9 mouse cellular contexts compared by ENCODE assay signal in the genomic region with DNA sequence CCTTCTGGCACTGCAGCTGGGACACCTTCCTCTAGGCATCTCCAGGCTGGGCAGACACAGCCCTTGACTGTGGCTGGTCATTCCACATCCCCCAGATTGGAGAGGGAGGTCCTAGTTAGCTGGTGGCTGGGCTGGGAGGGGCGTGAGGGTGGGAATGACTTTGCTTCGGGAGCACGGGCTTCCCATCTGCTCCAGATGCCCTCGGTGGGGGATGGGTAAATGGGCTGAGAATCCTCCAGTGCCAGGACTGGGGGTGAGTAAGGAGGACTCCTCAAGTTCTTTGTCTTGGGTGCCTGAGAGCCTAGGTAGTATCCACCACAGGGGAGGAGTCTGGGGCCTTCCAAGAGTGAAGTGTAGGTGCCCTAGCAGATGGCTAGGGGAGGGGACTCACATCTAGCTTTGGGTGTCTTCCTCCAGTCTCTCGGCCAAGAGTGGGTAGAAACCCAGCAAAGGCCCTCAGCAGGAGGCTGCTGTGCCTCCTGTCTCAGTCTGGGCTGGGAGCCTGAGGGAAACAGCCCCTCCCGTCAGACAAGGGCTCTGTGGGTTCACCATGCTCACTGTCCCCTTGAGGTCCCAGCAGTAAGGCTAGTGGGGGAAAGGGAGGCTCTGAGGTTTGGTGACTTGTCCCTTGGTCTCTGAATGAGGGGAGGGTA. TPM values are rescaled to one million over a fixed set of nuclear protein-coding genes. Genes with fewer than 3 reads are reported as not detected.
A peak's percentile ranks its signal among the peaks of the same experiment; 100 is the strongest.
DNase-seq lines count a peak whose midpoint lies in the region; ATAC-seq and TF ChIP-seq lines count a peak whose summit lies in the region.
"Had no signal": no experiment of that assay in that cellular context is flagged by ENCODE, and none has a peak within 500 bp of the region (broad histone marks: within the 10 kb centered on the region; RNA-seq: fewer than 3 reads in every experiment).

No protein-coding gene starts in this region.

- H3K27ac ChIP-seq in intestine, embryonic 14.5 days (ENCODE audit: low read depth), result peak overlapping the region; percentile 7; the same call in 1 of the 2 replicates
- H3K27ac ChIP-seq in intestine, postnatal 0 days (ENCODE audit: low read depth, low read length), result no peak overlapping the region
- peak overlapping the region; percentile 26 for H3K27ac ChIP-seq in embryonic facial prominence, embryonic 12.5 days
- H3K27ac ChIP-seq in hindbrain, postnatal 0 days, result no peak overlapping the region
- 0 out of 2 replicates have a peak overlapping the region, but pooled peaks have one; percentile 4 for H3K27ac ChIP-seq in midbrain, embryonic 15.5 days

- no peaks in the 10 kb centered on the region for H3K36me3 ChIP-seq in intestine, embryonic 14.5 days (ENCODE audit: control insufficient read depth, insufficient read depth, low read length)
- H3K36me3 ChIP-seq in intestine, postnatal 0 days (ENCODE audit: control insufficient read depth, insufficient read depth), result no peaks in the 10 kb centered on the region
- H3K36me3 ChIP-seq in embryonic facial prominence, embryonic 12.5 days, result no peaks in the 10 kb centered on the region
- H3K36me3 ChIP-seq in hindbrain, postnatal 0 days (ENCODE audit: insufficient read depth, low read length), result no peaks in the 10 kb centered on the region
- H3K36me3 ChIP-seq in midbrain, embryonic 15.5 days (replicated peaks), result no peaks in the 10 kb centered on the region

- 21% methylated on average over 6 of the region's 6 CpGs for WGBS in intestine, embryonic 14.5 days
- WGBS in intestine, postnatal 0 days, result 40% methylated on average over 6 of the region's 6 CpGs
- 30% methylated on average over 6 of the region's 6 CpGs for WGBS in embryonic facial prominence, embryonic 12.5 days
- WGBS in hindbrain, postnatal 0 days, result 16% methylated on average over 6 of the region's 6 CpGs
- 14% methylated on average over 6 of the region's 6 CpGs for WGBS in midbrain, embryonic 15.5 days

- TF ChIP-seq CTCF in intestine, postnatal 0 days (IDR thresholded peaks at IDR 0.05; ENCODE audit: low read depth), result no peak
- no peak for TF ChIP-seq CTCF in hindbrain, postnatal 0 days (IDR thresholded peaks at IDR 0.05; ENCODE audit: low read depth)

- no peaks in the 10 kb centered on the region for H3K27me3 ChIP-seq in intestine, embryonic 14.5 days (replicated peaks; ENCODE audit: control insufficient read depth, insufficient read depth, low read length)
- no peaks in the 10 kb centered on the region for H3K27me3 ChIP-seq in intestine, postnatal 0 days (replicated peaks; ENCODE audit: control insufficient read depth, insufficient read depth, low read length)
- no peaks in the 10 kb centered on the region for H3K27me3 ChIP-seq in embryonic facial prominence, embryonic 12.5 days
- no peaks in the 10 kb centered on the region for H3K27me3 ChIP-seq in hindbrain, postnatal 0 days (ENCODE audit: insufficient read depth, low read length)
- no peaks in the 10 kb centered on the region for H3K27me3 ChIP-seq in midbrain, embryonic 15.5 days (replicated peaks)

- no peak for ATAC-seq in intestine, embryonic 14.5 days (replicated peaks; ENCODE audit: low FRiP score, low TSS enrichment, low read depth)
- ATAC-seq in intestine, postnatal 0 days, result no peak
- ATAC-seq in embryonic facial prominence, embryonic 12.5 days (ENCODE audit: insufficient number of reproducible peaks, insufficient read depth, low FRiP score, low TSS enrichment), result no peak
- no peak for ATAC-seq in hindbrain, postnatal 0 days
- no peak for ATAC-seq in midbrain, embryonic 15.5 days (replicated peaks)

- peak overlapping the region; percentile 16; the same call in 1 of the 2 replicates for H3K4me2 ChIP-seq in intestine, embryonic 14.5 days (ENCODE audit: low read length)
- no peak overlapping the region for H3K4me2 ChIP-seq in intestine, postnatal 0 days (replicated peaks; ENCODE audit: low read depth)
- peak overlapping the region; percentile 93 for H3K4me2 ChIP-seq in embryonic facial prominence, embryonic 12.5 days (replicated peaks)
- H3K4me2 ChIP-seq in hindbrain, postnatal 0 days (ENCODE audit: low read depth, low read length), result no peak overlapping the region
- no peak overlapping the region for H3K4me2 ChIP-seq in midbrain, embryonic 15.5 days

- no peaks in the 10 kb centered on the region for H3K9me3 ChIP-seq in intestine, embryonic 14.5 days (ENCODE audit: control insufficient read depth, low read length)
- no peaks in the 10 kb centered on the region for H3K9me3 ChIP-seq in intestine, postnatal 0 days (ENCODE audit: control insufficient read depth)
- no peaks in the 10 kb centered on the region for H3K9me3 ChIP-seq in embryonic facial prominence, embryonic 12.5 days
- no peaks in the 10 kb centered on the region for H3K9me3 ChIP-seq in hindbrain, postnatal 0 days (ENCODE audit: low read length)
- H3K9me3 ChIP-seq in midbrain, embryonic 15.5 days, result no peaks in the 10 kb centered on the region

- peaks cover 83% of the 10 kb centered on the region for H3K4me1 ChIP-seq in intestine, embryonic 14.5 days (replicated peaks; ENCODE audit: control insufficient read depth, insufficient read depth, low read length)
- H3K4me1 ChIP-seq in intestine, postnatal 0 days (replicated peaks; ENCODE audit: control insufficient read depth, insufficient read depth, low read length), result peaks cover 18% of the 10 kb centered on the region
- peaks cover 84% of the 10 kb centered on the region for H3K4me1 ChIP-seq in embryonic facial prominence, embryonic 12.5 days
- peaks cover 47% of the 10 kb centered on the region for H3K4me1 ChIP-seq in hindbrain, postnatal 0 days (ENCODE audit: insufficient read depth, low read length)
- H3K4me1 ChIP-seq in midbrain, embryonic 15.5 days, result peaks cover 70% of the 10 kb centered on the region

- 0 out of 2 replicates have a peak overlapping the region, but pooled peaks have one; percentile 5 for H3K9ac ChIP-seq in intestine, embryonic 14.5 days (ENCODE audit: low read length)
- no peak overlapping the region for H3K9ac ChIP-seq in intestine, postnatal 0 days (ENCODE audit: low read depth, low read length)
- no peak overlapping the region for H3K9ac ChIP-seq in embryonic facial prominence, embryonic 12.5 days
- no peak overlapping the region for H3K9ac ChIP-seq in hindbrain, postnatal 0 days (replicated peaks; ENCODE audit: low read length)
- H3K9ac ChIP-seq in midbrain, embryonic 15.5 days, result no peak overlapping the region

- no peak overlapping the region for H3K4me3 ChIP-seq in intestine, embryonic 14.5 days (ENCODE audit: low read depth, low read length)
- H3K4me3 ChIP-seq in intestine, postnatal 0 days (ENCODE audit: low read depth, low read length), result no peak overlapping the region
- H3K4me3 ChIP-seq in embryonic facial prominence, embryonic 12.5 days, result no peak overlapping the region
- no peak overlapping the region for H3K4me3 ChIP-seq in hindbrain, postnatal 0 days (ENCODE audit: low read length)
- H3K4me3 ChIP-seq in midbrain, embryonic 15.5 days, result no peak overlapping the region

- DNase-seq in intestine, embryonic 14.5 days (ENCODE audit: low spot score), result no peak
- peak; percentile 48 for DNase-seq in hindbrain, postnatal 0 days (ENCODE audit: low spot score)
- DNase-seq in cerebellum, adult 11 months, result no peak
- no peak for DNase-seq in left cerebral cortex, adult 8-10 months (ENCODE audit: low spot score in 2 of 2)
- DNase-seq: cerebellum, adult 9-10 months; right cerebral cortex, adult 18-20 months had no signal

RNA-seq across cellular contexts. Expression of gene Glis2, which starts 4.5 kb away (rescaled TPM):
- 29.0 and 31.0 TPM in 2 replicates for polyA plus RNA-seq in intestine, embryonic 14.5 days (2014; fragmentation: Nextera tagmentation; extraction: Ambion mirVana)
- 9.2 and 10.5 TPM in 2 replicates for polyA plus RNA-seq in intestine, postnatal 0 days (2015; fragmentation: Nextera tagmentation; extraction: Ambion mirVana)
- 33.0 and 33.4 TPM in 2 replicates for polyA plus RNA-seq in embryonic facial prominence, embryonic 12.5 days (2016; fragmentation: Nextera tagmentation; extraction: Ambion mirVana)
- total RNA-seq in hindbrain, postnatal 0 days (2014; rRNA removed), result 25.8 and 28.2 TPM in 2 replicates
- polyA plus RNA-seq in hindbrain, postnatal 0 days (2015; fragmentation: Nextera tagmentation; extraction: Ambion mirVana), result 12.0 and 12.5 TPM in 2 replicates
- polyA plus RNA-seq in midbrain, embryonic 15.5 days (2015; fragmentation: Nextera tagmentation; extraction: Ambion mirVana), result 12.3 and 17.3 TPM in 2 replicates
- 10 to 100 TPM; 11.1 to 20.7 (median 16.6) TPM for total RNA-seq in left cerebral cortex, adult 8-10 months (2022)

RNA-seq across cellular contexts. Expression of gene Pam16, which starts 25.8 kb away (rescaled TPM):
- polyA plus RNA-seq in intestine, embryonic 14.5 days (2014; fragmentation: Nextera tagmentation; extraction: Ambion mirVana), result 80.5 and 85.9 TPM in 2 replicates
- 63.3 and 72.1 TPM in 2 replicates for polyA plus RNA-seq in intestine, postnatal 0 days (2015; fragmentation: Nextera tagmentation; extraction: Ambion mirVana)
- polyA plus RNA-seq in embryonic facial prominence, embryonic 12.5 days (2016; fragmentation: Nextera tagmentation; extraction: Ambion mirVana), result 96.4 and 104 TPM in 2 replicates
- total RNA-seq in hindbrain, postnatal 0 days (2014; rRNA removed), result 25.4 and 88.3 TPM in 2 replicates
- 135 and 140 TPM in 2 replicates for polyA plus RNA-seq in hindbrain, postnatal 0 days (2015; fragmentation: Nextera tagmentation; extraction: Ambion mirVana)
- polyA plus RNA-seq in midbrain, embryonic 15.5 days (2015; fragmentation: Nextera tagmentation; extraction: Ambion mirVana), result 139 and 154 TPM in 2 replicates
- total RNA-seq in left cerebral cortex, adult 8-10 months (2022), result 10 to 100 TPM; 79.9 to 99.6 (median 92.2) TPM

RNA-seq across cellular contexts. Expression of gene Tfap4, which starts 39.4 kb away (rescaled TPM):
- polyA plus RNA-seq in intestine, embryonic 14.5 days (2014; fragmentation: Nextera tagmentation; extraction: Ambion mirVana), result 27.6 and 30.0 TPM in 2 replicates
- 9.3 and 10.8 TPM in 2 replicates for polyA plus RNA-seq in intestine, postnatal 0 days (2015; fragmentation: Nextera tagmentation; extraction: Ambion mirVana)
- polyA plus RNA-seq in embryonic facial prominence, embryonic 12.5 days (2016; fragmentation: Nextera tagmentation; extraction: Ambion mirVana), result 27.8 and 31.5 TPM in 2 replicates
- total RNA-seq in hindbrain, postnatal 0 days (2014; rRNA removed), result 7.8 and 9.3 TPM in 2 replicates
- 7.0 and 7.6 TPM in 2 replicates for polyA plus RNA-seq in hindbrain, postnatal 0 days (2015; fragmentation: Nextera tagmentation; extraction: Ambion mirVana)
- polyA plus RNA-seq in midbrain, embryonic 15.5 days (2015; fragmentation: Nextera tagmentation; extraction: Ambion mirVana), result 8.1 and 8.4 TPM in 2 replicates
- total RNA-seq in left cerebral cortex, adult 8-10 months (2022), result 1 to 10 TPM; 5.5 to 8.1 (median 6.9) TPM

RNA-seq across cellular contexts. Expression of gene Vasn, which starts 40.7 kb away (rescaled TPM):
- 15.9 and 17.1 TPM in 2 replicates for polyA plus RNA-seq in intestine, embryonic 14.5 days (2014; fragmentation: Nextera tagmentation; extraction: Ambion mirVana)
- polyA plus RNA-seq in intestine, postnatal 0 days (2015; fragmentation: Nextera tagmentation; extraction: Ambion mirVana), result 5.0 and 5.3 TPM in 2 replicates
- polyA plus RNA-seq in embryonic facial prominence, embryonic 12.5 days (2016; fragmentation: Nextera tagmentation; extraction: Ambion mirVana), result 23.4 and 24.1 TPM in 2 replicates
- 18.4 and 18.8 TPM in 2 replicates for total RNA-seq in hindbrain, postnatal 0 days (2014; rRNA removed)
- polyA plus RNA-seq in hindbrain, postnatal 0 days (2015; fragmentation: Nextera tagmentation; extraction: Ambion mirVana), result 6.1 and 7.3 TPM in 2 replicates
- 5.2 and 5.8 TPM in 2 replicates for polyA plus RNA-seq in midbrain, embryonic 15.5 days (2015; fragmentation: Nextera tagmentation; extraction: Ambion mirVana)
- 10 to 100 TPM in 2 of 4 experiments, 1 to 10 TPM in 2; 8.5 to 10.4 (median 9.9) TPM for total RNA-seq in left cerebral cortex, adult 8-10 months (2022)

RNA-seq across cellular contexts. Expression of gene Dnaja3, which starts 40.8 kb away (rescaled TPM):
- 71.6 and 75.3 TPM in 2 replicates for polyA plus RNA-seq in intestine, embryonic 14.5 days (2014; fragmentation: Nextera tagmentation; extraction: Ambion mirVana)
- polyA plus RNA-seq in intestine, postnatal 0 days (2015; fragmentation: Nextera tagmentation; extraction: Ambion mirVana), result 37.9 and 38.6 TPM in 2 replicates
- 57.1 and 59.8 TPM in 2 replicates for polyA plus RNA-seq in embryonic facial prominence, embryonic 12.5 days (2016; fragmentation: Nextera tagmentation; extraction: Ambion mirVana)
- total RNA-seq in hindbrain, postnatal 0 days (2014; rRNA removed), result 49.6 and 50.6 TPM in 2 replicates
- polyA plus RNA-seq in hindbrain, postnatal 0 days (2015; fragmentation: Nextera tagmentation; extraction: Ambion mirVana), result 52.9 and 54.3 TPM in 2 replicates
- 62.1 and 65.5 TPM in 2 replicates for polyA plus RNA-seq in midbrain, embryonic 15.5 days (2015; fragmentation: Nextera tagmentation; extraction: Ambion mirVana)
- 10 to 100 TPM; 63.0 to 66.1 (median 65.1) TPM for total RNA-seq in left cerebral cortex, adult 8-10 months (2022)

Comparison
In these comparisons a context has a peak if more than half of its experiments do, and no peak if none do; other contexts are left out.
1. H3K27ac ChIP-seq: peak in intestine, embryonic 14.5 days (single experiment), embryonic facial prominence, embryonic 12.5 days (single experiment) and midbrain, embryonic 15.5 days (single experiment); none in intestine, postnatal 0 days (single experiment) and hindbrain, postnatal 0 days (single experiment).
2. H3K4me2 ChIP-seq: peak in intestine, embryonic 14.5 days (single experiment) and embryonic facial prominence, embryonic 12.5 days (single experiment); none in intestine, postnatal 0 days (single experiment), hindbrain, postnatal 0 days (single experiment) and midbrain, embryonic 15.5 days (single experiment).